Mouse (Mus musculus) regulatory T cell (primary cell): ENCODE results near the gene Olfr885.

ENCODE experiments used
- in situ Hi-C: fragments of 300-600 bp; cut with MboI, MseI; formaldehyde crosslinking; loops from one replicate; pipeline ENCODE4 v1.15.1; 2025; ENCODE audit warnings: high pct_unique_total_duplicates

The Olfr885 gene

DNA sequence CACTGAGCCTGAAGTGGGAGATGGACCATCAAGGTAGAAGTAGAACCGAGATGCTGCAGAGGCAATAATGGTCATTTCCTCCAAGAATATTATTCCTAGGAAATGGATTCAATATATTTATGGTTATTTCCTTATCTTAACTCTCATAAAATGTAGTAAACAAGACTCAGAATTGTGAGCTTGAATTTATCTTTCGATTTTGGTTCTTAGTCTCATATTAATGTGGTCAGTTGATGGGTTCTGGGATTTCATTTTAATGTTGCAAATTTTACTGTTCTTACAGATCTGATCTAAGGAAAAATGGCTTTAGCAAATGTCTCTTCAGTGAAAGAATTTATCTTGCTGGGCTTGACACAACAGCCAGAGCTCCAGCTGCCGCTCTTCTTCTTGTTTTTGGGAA is at the start of gene Olfr885:
Olfr885 (plus strand) TSS at position 301 of the 400 bp plus-strand sequence.
- in situ Hi-C loops = no loop called here

DNA sequence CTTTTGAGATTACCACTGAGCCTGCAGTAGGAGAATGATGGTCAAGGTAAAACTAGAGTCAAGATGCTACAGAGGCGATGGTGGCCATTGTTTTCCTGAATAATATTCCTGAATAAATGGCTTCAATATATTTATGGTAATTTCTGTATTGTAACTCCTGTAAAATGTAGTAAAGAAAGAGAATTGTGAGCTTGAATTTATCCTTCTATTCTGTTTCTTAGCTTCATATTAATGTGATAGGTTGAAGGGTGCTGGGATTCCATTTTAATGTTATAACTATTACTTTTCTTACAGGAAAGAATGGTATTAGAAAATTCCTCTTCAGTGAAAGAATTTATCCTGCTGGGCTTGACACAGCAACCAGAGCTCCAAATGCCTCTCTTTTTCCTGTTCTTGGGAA is 35.6 kb upstream of the Olfr885 start, which contains the start of gene Olfr883:
Olfr883 (plus strand) TSS at position 301 of the 400 bp plus-strand sequence.
- in situ Hi-C loops = no loop called here

DNA sequence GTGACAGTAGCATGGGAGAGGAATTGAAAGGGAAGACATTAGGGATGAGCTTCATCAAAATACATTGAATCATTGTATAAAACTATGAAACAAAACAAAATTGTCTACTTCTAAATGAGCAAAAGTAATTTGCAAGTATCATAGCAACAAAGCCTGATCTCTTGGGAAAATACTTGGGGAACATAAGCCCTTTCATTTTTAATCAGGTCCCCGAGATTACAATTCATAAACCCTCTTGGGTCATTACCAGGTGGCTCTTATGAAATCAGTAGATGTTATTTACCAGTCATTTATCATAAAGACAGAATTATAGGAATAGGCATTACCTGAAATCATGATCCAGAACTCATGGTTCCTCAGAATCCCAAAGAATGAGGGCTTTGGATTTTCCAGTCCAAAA is 14.9 kb upstream of the Olfr885 start, which contains the start of gene Olfr884:
Olfr884 (plus strand) TSS at position 301 of the 400 bp plus-strand sequence.
- in situ Hi-C loops = no loop called here

DNA sequence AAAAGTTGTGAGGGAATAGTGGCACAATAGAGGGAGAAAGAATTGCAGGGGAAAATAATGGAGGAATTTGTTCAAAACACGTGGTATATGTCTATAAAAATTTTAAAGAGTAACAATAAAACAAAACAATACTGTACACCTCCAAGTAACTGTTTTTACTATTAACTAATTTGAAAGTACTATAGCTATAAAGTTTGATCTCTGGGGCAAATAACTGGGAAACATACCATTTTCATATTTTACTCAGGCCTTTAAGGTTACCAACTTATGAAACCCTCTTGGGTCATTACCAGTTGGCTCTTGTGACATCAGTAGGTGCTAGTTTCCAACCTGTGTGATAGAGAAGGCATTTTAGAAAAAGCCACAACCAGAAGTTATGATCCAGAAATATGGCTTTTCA is 22.6 kb downstream of the Olfr885 start, which contains the start of gene Olfr887:
Olfr887 (plus strand) TSS at position 301 of the 400 bp plus-strand sequence.
- in situ Hi-C loops = no loop called here

DNA sequence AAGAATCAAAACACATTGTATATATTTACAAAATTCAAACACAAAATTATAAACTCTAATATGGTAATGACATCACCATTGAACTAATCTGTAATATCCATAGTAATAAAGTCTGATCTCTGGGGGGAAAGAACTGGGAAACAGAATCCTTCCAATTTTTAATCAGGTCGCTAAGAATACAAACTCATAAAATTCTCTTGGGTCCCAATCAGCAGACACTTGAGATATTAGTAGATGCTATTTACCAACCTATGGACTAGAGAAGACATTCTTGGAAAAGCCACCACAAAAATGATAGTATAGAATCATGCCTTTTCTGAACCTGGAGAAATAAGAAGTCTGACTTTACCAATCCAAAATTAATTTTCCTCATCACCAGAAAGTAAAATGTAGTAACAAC is 46.7 kb downstream of the Olfr885 start, which contains the start of gene Olfr888:
Olfr888 (plus strand) TSS at position 301 of the 400 bp plus-strand sequence.
- in situ Hi-C loops = no loop called here
